Mouse (Mus musculus): ENCODE results near the gene Slc37a1. TPM values are rescaled to one million over a fixed set of nuclear protein-coding genes. Genes with fewer than 3 reads are reported as not detected.

The Slc37a1 gene
- polyA plus RNA-seq, 1 experiment from 2014 or later: 10.4 TPM

Other genes with a start within 250 kb of the Slc37a1 start
- 18.2 and 18.7 TPM in 2 replicates for gene Abcg1, start 229.1 kb upstream of the Slc37a1 start, polyA plus RNA-seq (2015; fragmentation: Nextera tagmentation; extraction: Ambion mirVana)
- 0.52 and 0.54 TPM in 2 replicates for gene Tff3, start 157.1 kb upstream of the Slc37a1 start, polyA plus RNA-seq (2015; fragmentation: Nextera tagmentation; extraction: Ambion mirVana)
- not detected in 2 replicates for gene Tff2, start 142.5 kb upstream of the Slc37a1 start, polyA plus RNA-seq (2015; fragmentation: Nextera tagmentation; extraction: Ambion mirVana)
- gene Tff1, start 121.5 kb upstream of the Slc37a1 start, polyA plus RNA-seq (2015; fragmentation: Nextera tagmentation; extraction: Ambion mirVana): not detected in 2 replicates
- gene Tmprss3, start 87.8 kb upstream of the Slc37a1 start, polyA plus RNA-seq (2015; fragmentation: Nextera tagmentation; extraction: Ambion mirVana): not detected in 2 replicates
- gene Ubash3a, start 78.9 kb upstream of the Slc37a1 start, polyA plus RNA-seq (2015; fragmentation: Nextera tagmentation; extraction: Ambion mirVana): 0.04 TPM in 1 of 2 replicates, not detected in the other
- 4.0 and 5.2 TPM in 2 replicates for gene Rsph1, start 9.4 kb upstream of the Slc37a1 start, polyA plus RNA-seq (2015; fragmentation: Nextera tagmentation; extraction: Ambion mirVana)
- 46.4 and 52.3 TPM in 2 replicates for gene Pde9a, start 99.4 kb downstream of the Slc37a1 start, polyA plus RNA-seq (2015; fragmentation: Nextera tagmentation; extraction: Ambion mirVana)
- gene Wdr4, start 233.2 kb downstream of the Slc37a1 start, polyA plus RNA-seq (2015; fragmentation: Nextera tagmentation; extraction: Ambion mirVana): 37.9 and 43.6 TPM in 2 replicates
- 340 and 354 TPM in 2 replicates for gene Ndufv3, start 233.3 kb downstream of the Slc37a1 start, polyA plus RNA-seq (2015; fragmentation: Nextera tagmentation; extraction: Ambion mirVana)

Data from forebrain, embryonic 13.5 days (tissue).